Mouse (Mus musculus) activated CD4-positive, CD25-positive, alpha-beta regulatory T cell (primary cell): Measurements from ENCODE around the gene Tpsg1. TPM values are rescaled to one million over a fixed set of nuclear protein-coding genes. Genes with fewer than 3 reads are reported as not detected.

ENCODE experiments used
- polyA plus RNA-seq, 2 experiments: library from polyadenylated mRNA; unstranded; fragments of 100-300 nt; shearing (Covaris generic); gene quantifications; one replicate each; pipeline ENCODE4 v1.2.1; 2017

The Tpsg1 gene
- polyA plus RNA-seq = not detected

GRCm38 (mm10) chr17:25368973-25369372 lies at the start of gene Tpsg1:
TSS of gene Tpsg1 (plus strand) at chr17:25369273.

GRCm38 (mm10) chr17:25345462-25345861 lies 23.6 kb upstream of the Tpsg1 start, which contains the start of gene Tpsab1:
TSS of gene Tpsab1 (minus strand) at chr17:25345562.

GRCm38 (mm10) chr17:25366005-25366404 lies 3.1 kb upstream of the Tpsg1 start, which contains the start of gene Tpsb2:
TSS of gene Tpsb2 (plus strand) at chr17:25366305.

Other genes with a start within 250 kb of the Tpsg1 start
- under 1 TPM in 1 of 2 experiments, not detected in 1; 0.33 TPM for gene Ptx4, start 248.5 kb upstream of the Tpsg1 start, polyA plus RNA-seq
- 10 to 100 TPM; 26.5 to 27.8 TPM for gene Clcn7, start 235.9 kb upstream of the Tpsg1 start, polyA plus RNA-seq
- under 1 TPM in 1 of 2 experiments, not detected in 1; 0.14 TPM for gene Ccdc154, start 206.8 kb upstream of the Tpsg1 start, polyA plus RNA-seq
- not detected for gene Gm38655, start 193.8 kb upstream of the Tpsg1 start, polyA plus RNA-seq
- gene BC003965, start 184.7 kb upstream of the Tpsg1 start, polyA plus RNA-seq = 10 to 100 TPM; 21.9 to 25.9 TPM
- gene Unkl, start 180.9 kb upstream of the Tpsg1 start, polyA plus RNA-seq = 10 to 100 TPM; 15.9 to 31.9 TPM
- gene Gnptg, start 129.1 kb upstream of the Tpsg1 start, polyA plus RNA-seq = 100 to 1,000 TPM in 1 of 2 experiments, 10 to 100 TPM in 1; 78.6 to 103 TPM
- gene Tsr3, start 129.1 kb upstream of the Tpsg1 start, polyA plus RNA-seq = 10 to 100 TPM; 65.0 to 68.1 TPM
- gene Baiap3, start 112.9 kb upstream of the Tpsg1 start, polyA plus RNA-seq = 10 to 100 TPM; 19.7 to 99.3 TPM
- 100 to 1,000 TPM; 545 to 561 TPM for gene Ube2i, start 94.7 kb upstream of the Tpsg1 start, polyA plus RNA-seq
- not detected for gene Prss34, start 70.9 kb upstream of the Tpsg1 start, polyA plus RNA-seq
- gene Prss28, start 60.6 kb upstream of the Tpsg1 start, polyA plus RNA-seq = not detected
- gene Prss29, start 50.6 kb upstream of the Tpsg1 start, polyA plus RNA-seq = not detected
- gene Tpsab1, start 23.7 kb upstream of the Tpsg1 start, polyA plus RNA-seq = under 1 TPM; 0.14 to 0.34 TPM
- 1 to 10 TPM in 1 of 2 experiments, not detected in 1; 1.2 TPM for gene Tpsb2, start 3.0 kb upstream of the Tpsg1 start, polyA plus RNA-seq
- gene Cacna1h, start 64.5 kb downstream of the Tpsg1 start, polyA plus RNA-seq = not detected
- not detected for gene Tekt4, start 85.3 kb downstream of the Tpsg1 start, polyA plus RNA-seq
- gene Sstr5, start 128.0 kb downstream of the Tpsg1 start, polyA plus RNA-seq = under 1 TPM in 1 of 2 experiments, not detected in 1; 0.14 TPM
- gene Sox8, start 201.4 kb downstream of the Tpsg1 start, polyA plus RNA-seq = under 1 TPM in 1 of 2 experiments, not detected in 1; 0.11 TPM
- 10 to 100 TPM; 21.6 to 22.0 TPM for gene Lmf1, start 209.8 kb downstream of the Tpsg1 start, polyA plus RNA-seq